ENCODE assay signal across 12 mouse cellular contexts in genomic region chr10:128913696-128914095, GRCm38 (mm10). TPM values are rescaled to one million over a fixed set of nuclear protein-coding genes. Genes with fewer than 3 reads are reported as not detected.
DNase-seq lines count a peak whose midpoint lies in the region; ATAC-seq lines count a peak whose summit lies in the region.
"Had no signal": no experiment of that assay in that cellular context is flagged by ENCODE, and none has a peak within 500 bp of the region (broad histone marks: within the 10 kb centered on the region; RNA-seq: fewer than 3 reads in every experiment).

No protein-coding gene starts in this region.

- no peak overlapping the region for H3K9ac ChIP-seq in neural tube, embryonic 12.5 days
- H3K9ac ChIP-seq in neural tube, embryonic 15.5 days (replicated peaks) = no peak overlapping the region
- no peak overlapping the region for H3K9ac ChIP-seq in neural tube, embryonic 14.5 days (replicated peaks; ENCODE audit: low read depth, low read length)
- H3K9ac ChIP-seq: heart, embryonic 12.5 days; hindbrain, embryonic 12.5 days had no signal

- no peaks in the 10 kb centered on the region for H3K9me3 ChIP-seq in neural tube, embryonic 12.5 days
- H3K9me3 ChIP-seq in neural tube, embryonic 15.5 days (replicated peaks) = no peaks in the 10 kb centered on the region
- no peaks in the 10 kb centered on the region for H3K9me3 ChIP-seq in neural tube, embryonic 14.5 days (ENCODE audit: control insufficient read depth, low read length)
- H3K9me3 ChIP-seq: G1E; heart, embryonic 12.5 days; hindbrain, embryonic 12.5 days had no signal

- H3K4me1 ChIP-seq in neural tube, embryonic 12.5 days = peaks cover 19% of the 10 kb centered on the region; the same call in 1 of the 2 replicates
- H3K4me1 ChIP-seq in neural tube, embryonic 15.5 days = peaks cover 37% of the 10 kb centered on the region
- H3K4me1 ChIP-seq in neural tube, embryonic 14.5 days (ENCODE audit: control insufficient read depth, insufficient read depth, low read length) = 0 out of 2 replicates have a peak, but pooled peaks cover 3% of the 10 kb centered on the region

- peak; percentile 52 for DNase-seq in cerebellum, adult 9-10 months
- no peak for DNase-seq in cerebellum, postnatal 4 days (ENCODE audit: low spot score in 2 of 2)
- DNase-seq in heart, adult 11 months = peak; percentile 95
- no peak for DNase-seq in heart, adult 18-20 months
- DNase-seq in ovary, postnatal 36 days (ENCODE audit: low spot score) = no peak

- no peaks in the 10 kb centered on the region for H3K27me3 ChIP-seq in neural tube, embryonic 12.5 days (replicated peaks)
- no peaks in the 10 kb centered on the region for H3K27me3 ChIP-seq in neural tube, embryonic 15.5 days (replicated peaks)
- H3K27me3 ChIP-seq in neural tube, embryonic 14.5 days (ENCODE audit: control insufficient read depth, insufficient read depth, low read length) = no peaks in the 10 kb centered on the region; the same call in 1 of the 2 replicates
- H3K27me3 ChIP-seq: heart, embryonic 12.5 days had no signal

- no peak overlapping the region for H3K4me2 ChIP-seq in neural tube, embryonic 12.5 days (replicated peaks)
- no peak overlapping the region for H3K4me2 ChIP-seq in neural tube, embryonic 15.5 days
- H3K4me2 ChIP-seq in neural tube, embryonic 14.5 days (ENCODE audit: low read depth, low read length) = no peak overlapping the region
- H3K4me2 ChIP-seq: heart, embryonic 12.5 days; hindbrain, embryonic 12.5 days had no signal

- WGBS in neural tube, embryonic 12.5 days = 84% methylated on average over 12 of the region's 12 CpGs
- 87% methylated on average over 12 of the region's 12 CpGs for WGBS in neural tube, embryonic 15.5 days
- 77% methylated on average over 12 of the region's 12 CpGs for WGBS in neural tube, embryonic 14.5 days

- peaks cover 11% of the 10 kb centered on the region for H3K36me3 ChIP-seq in neural tube, embryonic 12.5 days
- peaks cover 6% of the 10 kb centered on the region; the same call in 1 of the 2 replicates for H3K36me3 ChIP-seq in neural tube, embryonic 15.5 days
- H3K36me3 ChIP-seq in neural tube, embryonic 14.5 days (ENCODE audit: control insufficient read depth, insufficient read depth, low read length) = no peaks in the 10 kb centered on the region

- no peak overlapping the region for H3K4me3 ChIP-seq in neural tube, embryonic 12.5 days
- H3K4me3 ChIP-seq in neural tube, embryonic 15.5 days (replicated peaks) = no peak overlapping the region
- H3K4me3 ChIP-seq in neural tube, embryonic 14.5 days (ENCODE audit: low read depth, low read length) = no peak overlapping the region
- H3K4me3 ChIP-seq: heart, embryonic 12.5 days; hindbrain, embryonic 12.5 days had no signal

- peak; percentile 10; the same call in 1 of the 2 replicates for ATAC-seq in neural tube, embryonic 12.5 days (ENCODE audit: low FRiP score, low read depth)
- no peak for ATAC-seq in neural tube, embryonic 15.5 days (ENCODE audit: low FRiP score)
- peak; percentile 15; the same call in 1 of the 2 replicates for ATAC-seq in neural tube, embryonic 14.5 days (ENCODE audit: low read depth)
- ATAC-seq: intestine, postnatal 0 days had no signal

- no peak overlapping the region for H3K27ac ChIP-seq in neural tube, embryonic 12.5 days
- H3K27ac ChIP-seq in neural tube, embryonic 15.5 days (replicated peaks) = no peak overlapping the region
- H3K27ac ChIP-seq in neural tube, embryonic 14.5 days (ENCODE audit: low read depth, low read length) = no peak overlapping the region; the same call in 1 of the 2 replicates
- H3K27ac ChIP-seq: hindbrain, embryonic 12.5 days had no signal

RNA-seq across cellular contexts. Expression of gene Rdh5, which starts 9.0 kb away (rescaled TPM):
- 1 to 10 TPM; 4.3 to 4.7 TPM for total RNA-seq in heart, adult 18-20 months (2021)
- 13.5 and 15.7 TPM in 2 replicates for polyA plus RNA-seq in neural tube, embryonic 12.5 days (2016; fragmentation: Nextera tagmentation; extraction: Ambion mirVana)
- 15.7 and 19.8 TPM in 2 replicates for polyA plus RNA-seq in neural tube, embryonic 15.5 days (2015; fragmentation: Nextera tagmentation; extraction: Ambion mirVana)
- polyA plus RNA-seq in neural tube, embryonic 14.5 days (2014; fragmentation: Nextera tagmentation; extraction: Ambion mirVana) = 18.4 and 19.7 TPM in 2 replicates

RNA-seq across cellular contexts. Expression of gene Bloc1s1, which starts 10.1 kb away (rescaled TPM):
- 100 to 1,000 TPM; 194 to 199 TPM for total RNA-seq in heart, adult 18-20 months (2021)
- 227 and 233 TPM in 2 replicates for polyA plus RNA-seq in neural tube, embryonic 12.5 days (2016; fragmentation: Nextera tagmentation; extraction: Ambion mirVana)
- 248 and 265 TPM in 2 replicates for polyA plus RNA-seq in neural tube, embryonic 15.5 days (2015; fragmentation: Nextera tagmentation; extraction: Ambion mirVana)
- 258 and 280 TPM in 2 replicates for polyA plus RNA-seq in neural tube, embryonic 14.5 days (2014; fragmentation: Nextera tagmentation; extraction: Ambion mirVana)

RNA-seq across cellular contexts. Expression of gene Cd63, which starts 12.9 kb away (rescaled TPM):
- 100 to 1,000 TPM; 144 to 158 TPM for total RNA-seq in heart, adult 18-20 months (2021)
- 199 and 208 TPM in 2 replicates for polyA plus RNA-seq in neural tube, embryonic 12.5 days (2016; fragmentation: Nextera tagmentation; extraction: Ambion mirVana)
- polyA plus RNA-seq in neural tube, embryonic 15.5 days (2015; fragmentation: Nextera tagmentation; extraction: Ambion mirVana) = 254 and 295 TPM in 2 replicates
- polyA plus RNA-seq in neural tube, embryonic 14.5 days (2014; fragmentation: Nextera tagmentation; extraction: Ambion mirVana) = 146 and 210 TPM in 2 replicates

RNA-seq across cellular contexts. Expression of gene Itga7, which starts 19.9 kb away (rescaled TPM):
- total RNA-seq in heart, adult 18-20 months (2021) = 100 to 1,000 TPM; 144 to 148 TPM
- 7.9 and 8.3 TPM in 2 replicates for polyA plus RNA-seq in neural tube, embryonic 12.5 days (2016; fragmentation: Nextera tagmentation; extraction: Ambion mirVana)
- 7.2 and 8.8 TPM in 2 replicates for polyA plus RNA-seq in neural tube, embryonic 15.5 days (2015; fragmentation: Nextera tagmentation; extraction: Ambion mirVana)
- polyA plus RNA-seq in neural tube, embryonic 14.5 days (2014; fragmentation: Nextera tagmentation; extraction: Ambion mirVana) = 3.3 and 10.3 TPM in 2 replicates

RNA-seq across cellular contexts. Expression of gene Gdf11, which starts 22.2 kb away (rescaled TPM):
- total RNA-seq in heart, adult 18-20 months (2021) = 1 to 10 TPM; 2.3 to 2.6 TPM
- 20.1 and 20.4 TPM in 2 replicates for polyA plus RNA-seq in neural tube, embryonic 12.5 days (2016; fragmentation: Nextera tagmentation; extraction: Ambion mirVana)
- 6.8 and 9.0 TPM in 2 replicates for polyA plus RNA-seq in neural tube, embryonic 15.5 days (2015; fragmentation: Nextera tagmentation; extraction: Ambion mirVana)
- 8.2 and 8.6 TPM in 2 replicates for polyA plus RNA-seq in neural tube, embryonic 14.5 days (2014; fragmentation: Nextera tagmentation; extraction: Ambion mirVana)

Comparison
In these comparisons a context has a peak if more than half of its experiments do, and no peak if none do; other contexts are left out.
1. DNase-seq: peak in cerebellum, adult 9-10 months (single experiment) and heart, adult 11 months (single experiment); none in cerebellum, postnatal 4 days (0 of 2), heart, adult 18-20 months (0 of 2) and ovary, postnatal 36 days (single experiment).